Mouse (Mus musculus): ENCODE measurements around the gene Ccdc159.

Gene Ccdc159

GRCm38 (mm10) chr9:21927208-21927753, at the start of gene Ccdc159, which contains the start of gene Tmem205:
Ccdc159 (plus strand) TSS chr9:21927471.
Tmem205 (minus strand) TSS chr9:21927556.
- peak; percentile 91 for DNase-seq

DNA sequence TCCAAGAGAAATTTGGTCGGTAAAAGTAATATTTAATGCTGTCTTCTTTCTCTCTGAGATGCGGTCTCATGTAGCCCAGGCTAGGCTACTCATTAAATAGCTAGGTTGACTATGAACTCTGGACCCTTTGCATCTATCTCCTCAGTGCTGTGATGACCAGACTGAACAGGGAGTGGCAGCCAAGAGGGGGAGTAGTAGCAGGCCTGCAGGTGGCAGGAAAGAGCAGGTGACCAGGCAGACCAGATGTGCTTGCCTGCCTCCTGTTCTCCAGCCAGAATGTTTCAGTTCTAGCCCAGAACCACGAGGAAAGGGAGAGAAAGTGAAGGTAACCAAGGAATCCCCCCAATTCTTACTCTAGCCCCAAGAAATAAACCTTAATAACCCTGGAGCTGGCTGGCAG, 38.0 kb upstream of the Ccdc159 start:
- no peak for DNase-seq

GRCm38 (mm10) chr9:21901223-21901820, 25.9 kb upstream of the Ccdc159 start:
- peak; percentile 61 for DNase-seq

DNA sequence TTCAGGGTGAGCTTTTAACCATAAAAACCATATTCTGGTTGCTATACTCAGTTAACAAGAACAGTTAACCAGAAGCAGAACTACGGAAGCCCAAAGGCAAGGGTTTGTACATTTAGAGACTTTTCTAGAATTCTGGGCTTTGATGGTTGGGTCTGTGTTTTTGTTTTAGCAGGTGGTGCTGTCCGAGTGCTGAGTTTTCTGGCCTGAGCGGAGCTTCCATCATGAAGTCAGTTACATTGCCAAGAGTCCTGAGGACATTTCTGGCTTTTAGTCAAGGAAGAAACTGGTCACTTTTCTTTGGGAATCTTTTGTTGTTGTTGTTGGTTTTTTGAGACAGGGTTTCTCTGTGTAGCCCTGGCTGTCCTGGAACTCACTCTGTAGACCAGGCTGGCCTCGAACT, 23.2 kb upstream of the Ccdc159 start:
- no peak for DNase-seq

GRCm38 (mm10) chr9:21908216-21908615, 19.1 kb upstream of the Ccdc159 start:
- DNase-seq, result no peak

GRCm38 (mm10) chr9:21909474-21910223, 17.6 kb upstream of the Ccdc159 start:
- DNase-seq, result peak; percentile 23

DNA sequence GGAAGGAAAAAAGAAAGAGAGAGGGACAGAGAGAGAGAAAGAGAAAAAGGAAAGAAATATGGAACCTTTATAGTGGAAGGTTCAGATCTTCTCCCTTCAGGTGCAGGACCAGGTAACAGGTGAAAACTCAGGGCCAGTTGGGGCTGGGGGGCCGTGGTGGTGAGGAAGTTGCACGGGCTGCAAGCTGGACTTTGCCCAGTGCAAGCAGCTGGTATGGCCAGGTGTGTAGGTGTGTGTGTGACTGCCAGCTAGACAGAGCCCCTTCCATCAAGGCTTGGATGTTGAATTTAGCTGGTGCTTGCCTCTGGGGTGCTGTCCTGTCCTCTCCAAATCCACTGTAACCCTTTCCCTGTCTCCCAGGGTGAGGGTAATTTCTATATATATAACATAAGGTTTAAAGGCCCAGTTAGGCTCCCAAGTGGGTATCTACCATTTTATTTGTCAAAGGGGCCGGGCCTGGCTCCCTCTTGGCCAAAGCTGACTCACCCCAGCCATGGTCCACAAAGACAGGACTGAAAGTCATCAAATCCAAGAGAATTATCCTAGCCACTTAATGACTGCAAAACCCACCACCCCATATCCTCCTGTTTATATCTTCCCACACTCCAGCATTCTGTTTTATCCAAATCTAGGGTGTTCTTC, 10.3 kb upstream of the Ccdc159 start:
- no peak for DNase-seq

- DNase-seq, result peak; percentile 64
Observed at GRCm38 (mm10) chr9:21917493-21918034, 9.7 kb upstream of the Ccdc159 start.

DNA sequence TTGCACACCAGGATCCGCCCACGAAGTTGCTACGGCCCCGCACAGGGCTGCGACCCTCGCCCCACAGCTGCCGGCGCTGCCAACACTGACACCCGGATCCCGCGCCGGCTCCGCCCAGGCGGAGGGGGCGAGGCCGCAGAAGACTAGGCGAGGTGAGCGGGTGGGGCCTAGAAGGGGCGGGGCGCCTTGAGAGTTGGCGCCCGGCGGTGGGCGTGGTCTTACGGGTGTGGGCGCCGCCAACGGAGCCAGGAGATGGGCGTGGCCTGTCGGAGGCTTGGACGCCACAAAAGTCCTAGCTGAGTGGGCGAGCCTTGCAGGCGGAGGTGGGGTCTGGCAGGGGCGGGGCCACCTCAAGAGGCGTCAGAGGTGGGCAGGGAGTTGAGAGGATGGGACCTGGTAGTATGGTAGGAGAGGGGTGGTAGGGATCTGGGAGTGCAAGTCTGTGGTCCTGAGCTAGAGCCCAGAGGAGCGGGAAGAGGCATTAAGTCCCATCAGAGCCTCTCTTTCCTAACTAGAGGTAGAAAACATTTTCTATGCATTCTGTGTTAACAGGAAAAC, 9.2 kb upstream of the Ccdc159 start, which contains the start of gene Rab3d:
Gene Rab3d, minus strand, starts transcription at position 158 of the 558 bp plus-strand sequence.
- peak; percentile 88 for DNase-seq

- DNase-seq, result no peak
Observed at GRCm38 (mm10) chr9:21918692-21919384, 8.4 kb upstream of the Ccdc159 start.

GRCm38 (mm10) chr9:21923036-21923435, 4.2 kb upstream of the Ccdc159 start:
- no peak for DNase-seq

GRCm38 (mm10) chr9:21923490-21924098, 3.7 kb upstream of the Ccdc159 start:
- no peak for DNase-seq

GRCm38 (mm10) chr9:21924099-21924493, 3.2 kb upstream of the Ccdc159 start:
- no peak for DNase-seq

DNA sequence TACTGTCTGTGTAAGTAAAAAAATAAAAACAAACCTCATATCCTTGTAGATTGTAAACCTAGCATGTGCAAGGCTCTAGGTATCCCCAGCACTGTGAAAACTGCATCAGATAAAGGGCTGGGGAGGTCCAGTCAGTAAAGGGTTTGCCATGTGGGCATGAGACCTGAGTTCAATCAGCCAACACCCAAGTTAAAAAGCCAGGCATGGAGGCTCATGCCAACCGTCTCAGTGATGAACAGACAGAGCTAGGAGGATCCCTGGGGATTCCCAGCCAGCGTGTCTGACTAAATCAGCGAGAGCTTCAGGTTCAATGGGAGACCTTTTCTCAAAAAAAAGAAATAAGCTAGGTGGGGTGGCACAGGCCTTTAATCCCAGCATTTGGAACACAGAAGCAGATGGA, 2.2 kb upstream of the Ccdc159 start:
- DNase-seq, result no peak

GRCm38 (mm10) chr9:21925506-21925905, 1.8 kb upstream of the Ccdc159 start:
- DNase-seq, result no peak

DNA sequence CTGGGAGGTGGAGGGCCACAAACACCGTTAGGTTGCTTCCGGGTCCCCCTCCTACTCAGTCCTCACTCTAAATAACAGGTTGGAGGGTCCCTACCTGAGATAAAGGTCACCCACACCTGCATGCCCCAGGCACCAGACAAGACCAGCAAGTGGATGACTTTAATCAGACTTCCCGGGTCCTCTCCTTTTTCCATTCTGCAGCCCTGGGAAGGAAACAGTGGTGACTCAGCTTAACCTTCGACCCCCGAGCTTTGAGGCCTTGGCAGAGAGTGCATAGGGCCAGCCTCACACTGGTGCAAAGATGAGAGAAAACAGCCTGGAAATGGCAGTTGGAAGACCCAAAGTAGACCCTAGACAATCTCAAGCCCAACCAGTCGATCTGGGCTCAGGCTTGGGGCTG, 1.1 kb upstream of the Ccdc159 start:
- no peak for DNase-seq

- no peak for DNase-seq
Observed at GRCm38 (mm10) chr9:21926784-21927183, 487 bp upstream of the Ccdc159 start.

DNA sequence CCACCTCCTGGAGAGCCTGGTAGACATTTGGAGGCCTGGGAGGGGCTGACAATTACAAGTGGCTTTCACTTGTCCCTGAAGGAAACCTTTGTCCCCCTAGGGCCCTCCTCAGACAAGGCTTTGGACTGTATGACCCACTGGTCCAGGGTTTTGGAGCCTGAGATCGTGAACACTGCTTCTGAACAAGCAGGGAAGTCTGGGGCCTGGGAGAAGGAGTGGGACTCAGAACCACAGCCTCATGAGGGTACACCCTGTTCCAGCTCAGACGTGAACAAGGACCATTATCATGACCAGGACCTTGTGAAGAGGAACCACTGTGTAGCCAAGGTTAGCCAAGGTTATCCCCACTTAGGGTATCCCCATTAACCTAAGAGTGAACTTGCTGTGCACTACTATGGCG, 1.9 kb downstream of the Ccdc159 start:
- no peak for DNase-seq

GRCm38 (mm10) chr9:21932006-21932405, 4.7 kb downstream of the Ccdc159 start:
- no peak for DNase-seq

DNA sequence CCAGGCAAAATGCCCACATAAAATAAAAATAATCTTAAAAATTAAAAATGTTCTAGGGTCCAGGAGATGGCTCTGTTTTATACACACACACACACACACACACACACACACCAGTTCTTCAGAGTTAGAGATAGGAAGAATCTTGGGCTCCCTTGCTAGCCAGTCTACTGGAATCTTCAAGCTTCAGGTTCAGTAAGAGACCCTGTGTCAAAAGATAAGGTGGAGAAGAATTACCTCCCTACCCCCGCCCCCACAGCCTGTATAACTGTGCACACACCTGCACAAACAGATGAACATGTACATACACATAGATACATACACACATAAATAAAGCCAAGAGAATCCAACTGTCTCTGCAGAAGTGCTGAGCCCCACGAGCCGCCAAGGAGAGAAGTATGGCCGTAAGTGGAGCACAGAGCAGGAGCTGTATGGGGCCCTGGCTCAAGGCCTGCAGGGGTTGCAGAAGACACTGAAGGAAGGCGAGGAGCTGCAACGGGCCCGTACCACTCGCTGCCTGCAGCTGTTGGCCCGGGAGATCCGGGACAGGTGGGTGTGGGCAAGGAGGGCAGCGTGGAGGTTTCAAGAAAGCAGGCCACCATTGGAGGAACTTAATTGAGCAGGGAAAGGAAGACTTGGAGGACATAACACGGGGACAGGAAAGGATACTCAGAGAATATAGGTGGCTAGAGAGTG, 5.3 kb downstream of the Ccdc159 start:
- DNase-seq, result no peak

- DNase-seq, result no peak
Observed at GRCm38 (mm10) chr9:21934021-21934420, 6.8 kb downstream of the Ccdc159 start.
